ENCODE assay signal across 9 mouse cellular contexts in the genomic region with DNA sequence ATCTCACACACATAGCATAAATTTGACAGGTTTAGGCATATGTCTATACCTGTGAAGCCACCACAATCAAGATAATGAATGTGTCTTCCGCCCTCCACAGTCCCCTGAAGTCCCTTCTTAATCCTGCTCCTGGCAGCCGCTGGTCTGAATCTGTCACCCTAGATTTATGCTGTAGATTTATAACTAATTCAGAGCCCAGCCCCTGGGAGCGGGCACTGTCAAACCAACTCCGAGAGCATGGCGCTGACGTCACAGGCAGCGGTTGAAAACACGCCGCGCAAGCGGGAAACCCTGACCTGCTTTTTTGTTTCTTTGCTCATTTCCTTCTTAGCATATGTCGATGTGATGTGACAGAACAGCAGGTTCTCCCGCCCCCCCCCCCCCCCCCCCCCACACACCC. TPM values are rescaled to one million over a fixed set of nuclear protein-coding genes. Genes with fewer than 3 reads are reported as not detected.
DNase-seq lines count a peak whose midpoint lies in the region; ATAC-seq lines count a peak whose summit lies in the region.
"Had no signal": no experiment of that assay in that cellular context is flagged by ENCODE, and none has a peak within 500 bp of the region (broad histone marks: within the 10 kb centered on the region; RNA-seq: fewer than 3 reads in every experiment).

No protein-coding gene starts in this region.

- no peaks in the 10 kb centered on the region for H3K9me3 ChIP-seq in heart, embryonic 10.5 days
- peaks cover 5% of the 10 kb centered on the region; the same call in 1 of the 2 replicates for H3K9me3 ChIP-seq in hindbrain, embryonic 16.5 days (ENCODE audit: control insufficient read depth, low read length)
- H3K9me3 ChIP-seq: G1E had no signal

- peak; percentile 77 for ATAC-seq in hindbrain, embryonic 16.5 days

- 37% methylated on average over 13 of the region's 13 CpGs for WGBS in heart, embryonic 10.5 days
- whole genome bisulfite sequencing in hindbrain, embryonic 16.5 days = 44% methylated on average over 12 of the region's 13 CpGs

- no peak overlapping the region for H3K9ac ChIP-seq in hindbrain, embryonic 16.5 days (ENCODE audit: low read depth, low read length)

- peak overlapping the region; percentile 44 for H3K4me3 ChIP-seq in heart, embryonic 10.5 days
- peak overlapping the region; percentile 15 for H3K4me3 ChIP-seq in hindbrain, embryonic 16.5 days (ENCODE audit: low read length)

- 0 out of 2 replicates have a peak, but pooled peaks cover 8% of the 10 kb centered on the region for H3K4me1 ChIP-seq in heart, embryonic 10.5 days
- no peaks in the 10 kb centered on the region for H3K4me1 ChIP-seq in hindbrain, embryonic 16.5 days (ENCODE audit: control insufficient read depth, insufficient read depth, low read depth, low read length)

- H3K4me2 ChIP-seq in hindbrain, embryonic 16.5 days (ENCODE audit: low read length) = peak overlapping the region; percentile 58

- intact Hi-C loops in heart, postnatal 36 days (cut with DNase I) = no loop called here

- H3K27me3 ChIP-seq in heart, embryonic 10.5 days (ENCODE audit: insufficient read depth, poor library complexity, severe bottlenecking) = no peaks in the 10 kb centered on the region
- H3K27me3 ChIP-seq in hindbrain, embryonic 16.5 days (replicated peaks; ENCODE audit: control insufficient read depth, insufficient read depth, low read length) = no peaks in the 10 kb centered on the region

- peak overlapping the region; percentile 65; the same call in 1 of the 2 replicates for H3K27ac ChIP-seq in heart, embryonic 10.5 days
- H3K27ac ChIP-seq in hindbrain, embryonic 16.5 days (ENCODE audit: low read depth, low read length) = no peak overlapping the region

- DNase-seq in heart, embryonic 10.5 days (ENCODE audit: low spot score) = no peak
- no peak for DNase-seq in heart, postnatal 36 days
- DNase-seq in ZHBTc4 (ENCODE audit: low read depth, low spot score) (peak; percentile 38), adipocyte (ENCODE audit: low spot score) (no peak)
- DNase-seq in mesoderm, embryonic 11.5 days (ENCODE audit: low read depth, low spot score) = peak; percentile 34
- peak; percentile 68 for DNase-seq in thymus, postnatal 0 days (ENCODE audit: low spot score)
- DNase-seq in layer of hippocampus, adult 9-10 months (ENCODE audit: low spot score) = no peak

- no peaks in the 10 kb centered on the region for H3K36me3 ChIP-seq in heart, embryonic 10.5 days
- H3K36me3 ChIP-seq in hindbrain, embryonic 16.5 days (ENCODE audit: control insufficient read depth, insufficient read depth, low read length) = no peaks in the 10 kb centered on the region
- H3K36me3 ChIP-seq: G1E had no signal

RNA-seq across cellular contexts. Expression of gene Stk24, which starts 25.3 kb away (rescaled TPM):
- 37.9 and 39.8 TPM in 2 replicates for polyA plus RNA-seq in heart, embryonic 10.5 days (2016; fragmentation: Nextera tagmentation; extraction: Ambion mirVana)
- 10 to 100 TPM; 61.8 to 69.5 TPM for total RNA-seq in heart, postnatal 36 days (2021)
- 14.6 and 18.5 TPM in 2 replicates for polyA plus RNA-seq in hindbrain, embryonic 16.5 days (2015; fragmentation: Nextera tagmentation; extraction: Ambion mirVana)
- polyA plus RNA-seq in thymus, postnatal 0 days (2015; fragmentation: Nextera tagmentation; extraction: Ambion mirVana) = 54.1 and 57.7 TPM in 2 replicates

Comparison
In these comparisons a context has a peak if more than half of its experiments do, and no peak if none do; other contexts are left out.
1. DNase-seq: peak in ZHBTc4 (single experiment), mesoderm, embryonic 11.5 days (single experiment) and thymus, postnatal 0 days (single experiment); none in heart, embryonic 10.5 days (single experiment), heart, postnatal 36 days (0 of 2), layer of hippocampus, adult 9-10 months (single experiment) and adipocyte (single experiment).